Mouse (Mus musculus): ENCODE measurements around the gene Gclm.

DNA sequence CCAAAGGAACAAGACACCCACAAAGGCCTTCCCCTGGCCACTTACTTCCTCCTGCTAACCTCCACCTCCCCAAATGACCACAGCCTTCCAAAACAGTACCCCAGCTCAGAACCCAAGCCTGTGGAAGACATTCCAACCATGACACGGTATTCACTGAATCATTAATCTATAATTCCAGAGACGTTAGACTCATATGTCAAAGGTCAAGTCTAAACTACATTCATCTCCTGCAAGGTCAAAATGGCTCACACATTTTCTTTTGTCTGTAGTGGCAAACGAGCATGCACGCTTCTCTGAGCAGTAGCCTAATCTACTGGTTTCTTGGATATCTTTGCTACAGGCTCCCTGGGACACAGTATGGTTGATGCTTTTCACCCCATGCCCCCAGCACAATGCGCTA is 34.9 kb upstream of the Gclm start:
- TF ChIP-seq USF1 (IDR thresholded peaks at IDR 0.05; ENCODE audit: low read depth) (no peak), POLR2A (IDR thresholded peaks at IDR 0.05; ENCODE audit: insufficient read length, low read depth) (no peak), TCF12 (IDR thresholded peaks at IDR 0.05; ENCODE audit: insufficient read depth, poor library complexity, severe bottlenecking) (no peak), MYOD1 (IDR thresholded peaks at IDR 0.05; ENCODE audit: control insufficient read depth in 1 of 3, insufficient read length in 2 of 3, low read depth in 2 of 3) (no peak), POLR2AphosphoS2 (IDR thresholded peaks at IDR 0.05; ENCODE audit: insufficient read length, low read depth) (no peak), MAX (IDR thresholded peaks at IDR 0.05; ENCODE audit: low read depth) (no peak), TCF3 (IDR thresholded peaks at IDR 0.05; ENCODE audit: insufficient read length, low read depth) (no peak), CEBPB (IDR thresholded peaks at IDR 0.05; ENCODE audit: insufficient read depth, poor library complexity, severe bottlenecking) (no peak), SRF (IDR thresholded peaks at IDR 0.05; ENCODE audit: control insufficient read depth, insufficient read length, low read depth) (no peak), E2F4 (IDR thresholded peaks at IDR 0.05; ENCODE audit: insufficient read depth) (no peak), MYOG (IDR thresholded peaks at IDR 0.05; ENCODE audit: control insufficient read depth in 1 of 3, insufficient read depth in 1 of 3, insufficient read length in 2 of 3, low read depth in 2 of 3) (no peak), REST (IDR thresholded peaks at IDR 0.05; ENCODE audit: insufficient read depth, insufficient read length) (no peak)

Measured in myocyte (in vitro differentiated cells).